Mouse (Mus musculus) midbrain, postnatal 0 days (tissue): ENCODE measurements at regions not wholly inside any gene's neighbourhood (a gene's known extent, or its start where the extent isn't known, plus 50 kb on each side); places are given as distances from the start of the nearest gene placed in this dataset.
A peak's percentile ranks its signal among the peaks of the same experiment; 100 is the strongest.

Experiments used
- ATAC-seq: fragments of 200-750 bp; cut with Nextera tagmentation; 2 replicates; pipeline ENCODE4 v1.8.0; 2017; ENCODE audit warnings: moderate number of reproducible peaks, mild to moderate bottlenecking, moderate TSS enrichment, moderate library complexity; ENCODE audit not compliant: low FRiP score
- DNase-seq: peaks from one replicate; pipeline ENCODE4 v3.0.0-alpha.2; 2015; ENCODE audit warnings: low spot score
- H3K27ac ChIP-seq: fragments of 300-500 bp; sonication (generic); 2 replicates; pipeline ENCODE4 v1.5.1; 2014; ENCODE audit warnings: low read depth, mild to moderate bottlenecking, low read length, mixed read lengths
- H3K27me3 ChIP-seq: fragments of 300-500 bp; sonication (generic); 2 replicates; pipeline ENCODE4 v1.6.1; 2014; ENCODE audit warnings: low read length, control low read depth, mixed read lengths; ENCODE audit not compliant: insufficient read depth
- H3K36me3 ChIP-seq: fragments of 300-500 bp; sonication (generic); 2 replicates; pipeline ENCODE4 v1.6.1; 2014; ENCODE audit warnings: low read length, control low read depth, mixed read lengths; ENCODE audit not compliant: insufficient read depth
- H3K4me1 ChIP-seq: fragments of 300-500 bp; sonication (generic); 2 replicates; pipeline ENCODE4 v1.6.1; 2014; ENCODE audit warnings: mild to moderate bottlenecking, control low read depth, antibody characterized with exemption, low read length, mixed read lengths; ENCODE audit not compliant: insufficient read depth
- H3K4me2 ChIP-seq: fragments of 300-500 bp; sonication (generic); 2 replicates; pipeline ENCODE4 v1.6.1; 2014; ENCODE audit warnings: low read depth, mild to moderate bottlenecking, low read length, mixed read lengths; ENCODE audit not compliant: poor library complexity, severe bottlenecking
- H3K4me3 ChIP-seq: fragments of 300-500 bp; sonication (generic); 2 replicates; pipeline ENCODE4 v1.5.1; 2014; ENCODE audit warnings: low read depth, mild to moderate bottlenecking, low read length, moderate library complexity
- H3K9ac ChIP-seq: fragments of 300-500 bp; sonication (generic); replicated peaks from 2 replicates; pipeline ENCODE4 v1.6.1; 2014; ENCODE audit warnings: mild to moderate bottlenecking, low read length, moderate library complexity, mixed read lengths; ENCODE audit not compliant: poor library complexity, severe bottlenecking
- H3K9me3 ChIP-seq: fragments of 300-500 bp; sonication (generic); 2 replicates; pipeline ENCODE4 v1.6.1; 2016; ENCODE audit warnings: low read length, control low read depth
- CTCF ChIP-seq: IDR thresholded peaks from 2 replicates; pipeline ENCODE4 v1.5.1; 2016; ENCODE audit warnings: antibody characterized with exemption, mild to moderate bottlenecking
- WGBS: fragments of 180-500 bp; shearing (Covaris S2); extraction: QIAGEN DNeasy Blood & Tissue Kit; methylation state at CpG from one replicate; pipeline ENCODE4 v1.1.7; 2014; 5-methylcytosine and 5-hydroxymethylcytosine counted together

GRCm38 (mm10) chr15:102797020-102797618, 75.1 kb upstream of the Calcoco1 start:
- WGBS, result 24% methylated on average over 5 of the region's 5 CpGs
- DNase-seq, result peak; percentile 86

GRCm38 (mm10) chr15:102800049-102800448, 78.1 kb upstream of the Calcoco1 start:
- peaks cover 12% of the 10 kb centered on the region; the same call in 1 of the 2 replicates for H3K4me1 ChIP-seq
- WGBS, result 80% methylated on average over 4 of the region's 4 CpGs
- no peak for TF ChIP-seq CTCF
- no peak overlapping the region for H3K27ac ChIP-seq
- ATAC-seq (no peak), DNase-seq (no peak)
- H3K4me2 ChIP-seq, result no peak overlapping the region
- no peaks in the 10 kb centered on the region for H3K9me3 ChIP-seq
- no peaks in the 10 kb centered on the region for H3K27me3 ChIP-seq
- H3K4me3 ChIP-seq, result no peak overlapping the region
- H3K9ac ChIP-seq, result no peak overlapping the region
- no peaks in the 10 kb centered on the region for H3K36me3 ChIP-seq

More at GRCm38 (mm10) chr15:102797020-102797618, 75.1 kb upstream of the Calcoco1 start:
- Histone ChIP-seq H3K27me3 (no peaks in the 10 kb centered on the region), H3K9ac (peak overlapping the region; percentile 13; the same call in 1 of the 2 replicates), H3K4me3 (no peak overlapping the region), H3K36me3 (no peaks in the 10 kb centered on the region), H3K27ac (peak overlapping the region; percentile 85), H3K4me1 (peaks cover 12% of the 10 kb centered on the region; the same call in 1 of the 2 replicates), H3K4me2 (peak overlapping the region; percentile 32), H3K9me3 (no peaks in the 10 kb centered on the region)
- peak; percentile 84; the same call in 1 of the 2 replicates for ATAC-seq
- no peak for TF ChIP-seq CTCF

- Histone ChIP-seq H3K4me2 (no peak overlapping the region), H3K27me3 (no peaks in the 10 kb centered on the region), H3K9me3 (no peaks in the 10 kb centered on the region), H3K9ac (no peak overlapping the region), H3K36me3 (no peaks in the 10 kb centered on the region), H3K4me1 (peaks cover 8% of the 10 kb centered on the region; the same call in 1 of the 2 replicates), H3K4me3 (no peak overlapping the region), H3K27ac (no peak overlapping the region)
- no peak for TF ChIP-seq CTCF
- 66% methylated on average over 8 of the region's 8 CpGs for WGBS
- ATAC-seq (no peak), DNase-seq (no peak)
Measured at GRCm38 (mm10) chr15:102802265-102802813, 80.4 kb upstream of the Calcoco1 start.

- H3K4me3 ChIP-seq, result no peak overlapping the region
- DNase-seq, result peak; percentile 66
- peak overlapping the region; percentile 53 for H3K27ac ChIP-seq
- no peaks in the 10 kb centered on the region; the same call in 1 of the 2 replicates for H3K4me1 ChIP-seq
- WGBS, result 49% methylated on average over 3 of the region's 3 CpGs
- no peak overlapping the region for H3K9ac ChIP-seq
- H3K4me2 ChIP-seq, result no peak overlapping the region
- peak; percentile 91 for TF ChIP-seq CTCF
- peak; percentile 60; the same call in 1 of the 2 replicates for ATAC-seq
- no peaks in the 10 kb centered on the region for H3K9me3 ChIP-seq
- H3K36me3 ChIP-seq, result no peaks in the 10 kb centered on the region
- H3K27me3 ChIP-seq, result no peaks in the 10 kb centered on the region
Measured at GRCm38 (mm10) chr15:102807353-102807752, 85.4 kb upstream of the Calcoco1 start.

DNA sequence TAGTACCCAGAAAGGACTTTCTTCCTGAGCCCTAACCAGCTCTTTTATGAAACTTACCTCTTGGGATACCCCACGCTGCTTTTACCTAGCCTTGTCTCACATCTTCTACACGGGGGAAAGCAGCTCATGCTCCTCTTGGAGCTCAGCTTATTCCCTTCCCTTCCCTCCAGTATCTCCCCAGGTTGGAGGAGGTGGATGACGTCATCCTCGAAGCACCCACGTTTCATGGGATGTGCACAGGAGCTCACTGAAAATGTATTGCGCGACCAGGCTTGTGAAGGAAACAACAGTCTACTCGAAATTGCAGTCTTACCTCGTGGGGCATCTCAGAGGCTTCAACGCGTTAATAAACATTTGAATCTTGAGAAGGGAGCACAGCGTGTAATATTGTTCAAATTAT, 97.2 kb upstream of the Calcoco1 start:
- H3K4me3 ChIP-seq, result no peak overlapping the region
- H3K36me3 ChIP-seq, result no peaks in the 10 kb centered on the region
- H3K27ac ChIP-seq, result no peak overlapping the region
- no peaks in the 10 kb centered on the region for H3K9me3 ChIP-seq
- no peaks in the 10 kb centered on the region for H3K27me3 ChIP-seq
- no peaks in the 10 kb centered on the region for H3K4me1 ChIP-seq
- H3K4me2 ChIP-seq, result no peak overlapping the region
- ATAC-seq (no peak), DNase-seq (no peak)
- 70% methylated on average over 12 of the region's 12 CpGs for WGBS
- TF ChIP-seq CTCF, result no peak
- H3K9ac ChIP-seq, result no peak overlapping the region

GRCm38 (mm10) chr15:102839688-102840087, 81.2 kb upstream of the Hoxc13 start:
- Histone ChIP-seq H3K9me3 (no peaks in the 10 kb centered on the region), H3K27ac (no peak overlapping the region), H3K36me3 (no peaks in the 10 kb centered on the region), H3K27me3 (no peaks in the 10 kb centered on the region; the same call in 1 of the 2 replicates), H3K4me1 (no peaks in the 10 kb centered on the region), H3K4me3 (no peak overlapping the region), H3K4me2 (no peak overlapping the region), H3K9ac (no peak overlapping the region)
- no peak for DNase-seq
- 87% methylated on average over 5 of the region's 5 CpGs for WGBS
- ATAC-seq, result no peak
- TF ChIP-seq CTCF, result no peak
